Mouse (Mus musculus) small intestine, adult 2 months (tissue): ENCODE data around the gene Trim31.

Source experiments
- CTCF ChIP-seq: fragments of 200-500 bp; IDR thresholded peaks from 2 replicates; pipeline ENCODE4 v1.5.1; 2012; ENCODE audit warnings: low read depth, mild to moderate bottlenecking, control low read depth, inconsistent platforms, low read length, moderate library complexity, mixed read lengths; ENCODE audit not compliant: insufficient replicate concordance, insufficient read length; ENCODE audit errors: extremely low read depth
- POLR2A ChIP-seq: fragments of 200-500 bp; IDR thresholded peaks from 2 replicates; pipeline ENCODE4 v1.6.1; 2012; ENCODE audit warnings: low read depth, mild to moderate bottlenecking, control low read depth, inconsistent platforms, low read length, moderate library complexity

DNA sequence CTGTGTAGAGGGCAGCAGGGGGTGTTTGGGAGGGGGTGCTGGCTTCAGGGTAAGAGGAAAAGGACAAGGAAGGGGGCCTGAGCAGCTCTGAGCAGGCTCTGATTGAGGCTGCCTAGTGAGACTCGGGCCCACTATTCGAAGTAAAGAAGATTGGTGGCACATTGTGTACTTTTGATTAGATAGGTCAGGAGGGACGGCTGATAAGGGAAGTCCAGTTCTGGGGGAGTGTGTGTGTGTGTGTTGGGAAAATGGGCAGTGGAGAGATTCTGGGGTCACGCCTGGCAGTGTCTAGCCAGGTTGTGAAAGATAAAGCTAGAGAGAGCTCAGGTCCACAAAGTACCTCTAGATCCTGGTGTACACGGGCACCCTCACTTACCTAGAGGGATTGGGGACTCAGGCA, 46.3 kb upstream of the Trim31 start:
- no peak for TF ChIP-seq CTCF
- TF ChIP-seq POLR2A, result no peak
